Mouse (Mus musculus) cerebellum, postnatal 25 days (tissue): ENCODE data around the gene Unc119.

Experiments
- DNase-seq, 2 experiments: peaks; one replicate each; pipeline ENCODE4 v3.0.0; 2021; ENCODE audit warnings: mixed read lengths in 2 of 2

The Unc119 gene

GRCm38 (mm10) chr11:78344890-78345715 lies 1.8 kb downstream of the Unc119 start:
- DNase-seq = peak in 1 of 2 experiments; percentile 42

GRCm38 (mm10) chr11:78345801-78346200 lies 2.5 kb downstream of the Unc119 start:
- no peak for DNase-seq

GRCm38 (mm10) chr11:78346326-78347069 lies 3.2 kb downstream of the Unc119 start:
- DNase-seq = no peak

GRCm38 (mm10) chr11:78347070-78347754 lies 3.9 kb downstream of the Unc119 start:
- peak; percentile 83 to 90 for DNase-seq

- no peak for DNase-seq
These were observed 4.6 kb downstream of the Unc119 start for GRCm38 (mm10) chr11:78347908-78348307.

- DNase-seq = no peak
These were observed 5.2 kb downstream of the Unc119 start for GRCm38 (mm10) chr11:78348474-78348873.

GRCm38 (mm10) chr11:78349441-78350358 lies 6.4 kb downstream of the Unc119 start:
- no peak for DNase-seq

GRCm38 (mm10) chr11:78353081-78353480 lies 9.8 kb downstream of the Unc119 start:
- DNase-seq = no peak

GRCm38 (mm10) chr11:78354905-78355304 lies 11.6 kb downstream of the Unc119 start:
- DNase-seq = no peak

GRCm38 (mm10) chr11:78355471-78356238 lies 12.4 kb downstream of the Unc119 start:
- DNase-seq = peak; percentile 76 to 87

- peak; percentile 43 to 58 for DNase-seq
These were observed 15.2 kb downstream of the Unc119 start for GRCm38 (mm10) chr11:78358330-78359007.

GRCm38 (mm10) chr11:78360125-78360788 lies 17.0 kb downstream of the Unc119 start:
- DNase-seq = peak; percentile 78 to 88

GRCm38 (mm10) chr11:78360789-78361131 lies 17.5 kb downstream of the Unc119 start:
- no peak for DNase-seq

GRCm38 (mm10) chr11:78363309-78364007 lies 20.2 kb downstream of the Unc119 start:
- no peak for DNase-seq

GRCm38 (mm10) chr11:78364103-78364502 lies 20.8 kb downstream of the Unc119 start:
- no peak for DNase-seq

- DNase-seq = no peak
These were observed 24.4 kb downstream of the Unc119 start for GRCm38 (mm10) chr11:78367456-78368225.

- DNase-seq = no peak
These were observed 27.1 kb downstream of the Unc119 start for GRCm38 (mm10) chr11:78370389-78370788.

GRCm38 (mm10) chr11:78371711-78372110 lies 28.4 kb downstream of the Unc119 start:
- no peak for DNase-seq

- no peak for DNase-seq
These were observed 28.9 kb downstream of the Unc119 start for GRCm38 (mm10) chr11:78372166-78372565.
